Mouse (Mus musculus): ENCODE measurements around the gene Dnmt3l. TPM values are rescaled to one million over a fixed set of nuclear protein-coding genes. Genes with fewer than 3 reads are reported as not detected.

Dnmt3l gene
- total and polyA plus RNA-seq, 3 experiments = 14.6 to 29.5 (median 23.2) TPM

DNA sequence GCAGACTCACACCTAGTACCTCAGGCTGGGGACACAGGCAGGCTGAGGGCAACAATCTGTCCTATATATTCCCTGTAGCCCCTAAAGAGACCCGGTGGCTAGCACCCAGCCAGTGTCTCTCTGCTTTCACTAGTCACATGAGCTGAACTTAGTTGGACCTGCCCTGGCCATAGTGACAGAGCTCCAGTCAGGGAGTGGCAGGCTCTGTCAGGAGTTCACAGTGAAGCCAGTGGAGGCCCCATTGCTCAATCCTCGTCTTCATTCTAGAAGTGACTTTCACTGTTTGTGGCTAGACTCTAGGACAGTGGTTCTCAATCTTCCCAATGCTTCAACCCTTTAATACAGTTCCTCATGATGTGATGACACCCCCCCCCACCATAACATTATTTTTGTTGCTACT, 9.8 kb upstream of the Dnmt3l start:
- DNase-seq = no peak

DNA sequence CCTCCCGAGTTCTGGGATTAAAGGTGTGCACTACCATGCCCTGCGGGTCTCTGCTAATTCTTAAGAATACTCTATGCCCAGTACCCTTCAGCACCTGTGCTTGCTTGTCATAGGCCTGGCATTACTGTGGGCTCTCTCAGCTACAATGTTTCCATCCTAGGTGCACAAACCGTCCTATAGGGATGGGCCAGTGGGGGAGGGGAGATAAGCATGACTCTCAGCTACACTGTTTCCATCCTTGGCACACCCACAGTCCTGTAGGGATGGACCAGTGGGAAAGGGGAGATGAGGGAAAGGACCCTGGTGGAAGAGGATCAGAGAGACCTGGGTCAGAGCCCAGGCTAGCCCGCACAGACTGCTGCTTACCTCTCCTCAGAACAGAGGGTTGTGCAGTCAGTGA, 4.6 kb upstream of the Dnmt3l start:
- no peak for DNase-seq

DNA sequence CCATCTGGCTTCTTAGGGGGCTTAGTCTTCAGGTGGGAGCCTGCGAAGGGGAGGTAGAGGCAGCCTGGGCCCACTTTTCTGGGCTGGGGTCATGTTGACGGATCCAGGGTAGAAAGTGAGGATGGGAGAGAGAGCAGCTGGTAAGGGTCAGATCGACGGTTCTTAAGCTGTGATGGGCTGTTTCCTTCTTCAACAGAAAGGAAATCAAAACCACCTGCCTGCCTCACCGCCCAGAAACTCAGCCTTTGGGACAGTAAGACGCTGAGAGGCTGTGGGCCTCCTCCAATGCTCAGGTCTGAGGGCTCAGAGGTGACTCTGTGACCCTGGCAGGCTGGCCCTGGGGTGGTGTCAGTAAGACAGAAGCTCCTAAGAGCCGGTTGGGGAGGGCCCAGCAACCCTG, 349 bp downstream of the Dnmt3l start:
- no peak for DNase-seq

DNA sequence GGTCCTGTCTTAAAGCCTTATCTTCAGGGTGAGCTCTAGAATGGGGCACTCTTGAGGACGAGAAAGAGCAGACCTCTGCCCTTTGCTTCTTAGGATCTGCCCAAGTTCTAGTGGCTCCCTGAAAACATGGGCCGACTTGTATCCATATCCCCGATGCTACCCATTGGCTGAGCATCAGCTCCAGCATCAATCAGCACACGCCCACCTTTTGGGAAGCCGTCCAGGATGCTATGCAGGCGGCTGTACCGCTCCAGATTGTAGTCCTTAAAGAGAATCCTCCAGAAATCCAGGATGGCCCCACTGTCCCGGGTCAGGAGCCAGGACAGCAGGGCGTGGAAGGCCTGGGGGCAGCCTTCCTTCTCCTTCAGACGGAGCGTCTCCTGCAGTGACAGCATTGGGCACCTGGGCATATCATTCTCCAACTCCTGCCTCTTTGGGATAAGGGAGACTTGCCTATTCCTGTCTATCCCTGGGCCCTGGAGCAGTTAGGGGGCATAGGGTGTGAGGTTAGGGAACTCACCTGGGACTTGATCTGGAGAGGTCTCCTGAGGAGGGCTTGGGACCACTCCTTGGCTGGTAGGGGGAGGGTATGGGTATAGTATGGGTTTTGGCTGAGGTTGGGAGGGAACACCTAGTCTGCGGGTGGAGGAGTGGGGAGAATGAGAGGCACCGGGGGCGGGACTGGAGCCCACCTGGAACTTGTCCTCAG, 1.1 kb downstream of the Dnmt3l start:
- DNase-seq = no peak

DNA sequence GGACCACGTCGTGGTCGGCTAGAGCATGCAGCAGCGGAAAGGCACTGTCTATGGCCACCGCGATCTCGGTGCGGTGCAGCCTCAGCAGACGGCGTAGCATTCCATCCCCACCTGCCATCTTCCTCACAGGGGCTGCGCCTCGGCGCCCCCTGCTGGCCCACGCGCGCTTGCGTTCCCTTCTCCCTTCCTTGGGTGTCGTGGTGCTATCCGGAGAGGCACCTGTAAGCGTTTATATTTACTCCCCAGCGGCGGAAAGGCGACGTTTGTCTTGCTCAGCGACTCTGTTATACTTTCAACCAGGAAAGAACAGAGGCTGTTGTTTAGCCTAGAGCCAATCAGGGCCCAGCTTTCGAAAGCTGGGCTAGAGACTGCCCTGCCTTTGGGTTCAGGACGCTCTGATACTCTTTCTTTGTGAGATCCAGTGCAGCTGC, 1.7 kb downstream of the Dnmt3l start, which contains the start of gene Aire:
Gene Aire, minus strand, starts transcription at position 205 of the 431 bp plus-strand sequence.
- DNase-seq = peak; percentile 73

DNA sequence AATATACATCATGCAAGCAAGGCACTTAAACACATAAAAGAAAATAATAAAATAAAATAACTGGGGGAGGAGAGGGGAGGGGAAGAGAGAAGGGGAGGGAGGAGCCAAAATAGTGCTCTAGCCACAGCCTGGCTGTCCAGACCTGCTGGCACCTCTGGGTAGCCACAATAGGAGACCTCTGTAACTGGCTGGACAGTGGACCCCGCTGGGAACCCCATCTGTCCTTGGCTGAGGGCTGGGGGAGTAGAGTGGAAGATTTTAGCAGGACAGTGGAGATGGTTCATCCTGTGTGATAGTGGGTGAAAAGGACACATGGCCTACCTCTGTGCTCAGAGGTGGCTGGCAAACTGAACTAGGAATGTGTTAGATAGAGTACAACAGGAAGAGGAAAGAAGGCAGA, 2.8 kb downstream of the Dnmt3l start:
- no peak for DNase-seq

DNA sequence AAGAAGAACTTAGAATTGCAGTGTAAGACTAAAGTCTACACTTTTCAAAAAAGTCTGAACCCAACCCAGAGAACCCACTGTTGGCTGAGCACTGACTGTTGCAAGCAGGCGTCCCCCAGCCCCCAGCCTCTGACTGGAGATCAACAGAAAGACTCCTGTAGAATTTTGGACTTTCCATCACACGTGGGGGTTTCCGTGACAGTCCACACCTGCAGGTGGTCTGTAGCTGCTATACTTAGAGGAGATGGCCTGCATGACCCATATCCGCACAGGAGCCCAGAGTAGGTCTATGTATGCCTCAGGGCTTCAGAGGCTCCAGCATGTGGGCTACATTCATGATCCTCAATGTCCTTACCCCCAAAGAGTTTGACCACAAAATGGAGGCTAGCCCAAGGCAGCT, 4.6 kb downstream of the Dnmt3l start:
- DNase-seq = no peak

DNA sequence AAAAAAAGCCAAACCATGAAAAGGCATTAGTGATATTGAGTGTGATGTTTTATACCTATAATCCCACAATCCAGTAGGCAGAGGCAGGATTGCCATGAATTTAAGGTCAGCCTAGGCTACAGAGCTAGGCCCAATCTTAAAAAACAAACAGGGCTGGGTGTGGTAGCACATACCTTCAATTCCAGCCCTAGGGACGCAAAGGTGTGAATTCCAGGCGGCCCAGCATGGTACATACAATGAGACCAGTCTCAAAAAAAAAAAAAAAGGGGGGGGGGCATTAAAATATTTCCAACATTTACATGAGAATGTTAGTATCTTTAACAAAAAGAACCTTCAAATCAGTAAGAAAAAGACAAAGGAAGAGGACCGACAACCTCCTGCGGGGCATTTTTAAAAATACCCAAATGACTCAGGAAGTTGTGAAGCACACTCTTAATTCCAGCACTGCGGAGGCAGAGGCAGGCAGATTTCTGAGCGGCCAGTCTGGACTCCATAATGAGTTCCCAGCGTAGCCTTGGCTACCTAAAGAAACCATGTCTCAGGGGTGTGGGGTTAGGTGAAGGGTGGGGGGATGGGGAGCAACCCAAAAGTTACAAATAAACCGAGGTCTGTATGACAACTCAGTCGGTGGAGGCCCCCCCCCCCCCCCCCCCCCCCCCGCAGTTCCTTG, 6.4 kb downstream of the Dnmt3l start:
- DNase-seq = no peak

DNA sequence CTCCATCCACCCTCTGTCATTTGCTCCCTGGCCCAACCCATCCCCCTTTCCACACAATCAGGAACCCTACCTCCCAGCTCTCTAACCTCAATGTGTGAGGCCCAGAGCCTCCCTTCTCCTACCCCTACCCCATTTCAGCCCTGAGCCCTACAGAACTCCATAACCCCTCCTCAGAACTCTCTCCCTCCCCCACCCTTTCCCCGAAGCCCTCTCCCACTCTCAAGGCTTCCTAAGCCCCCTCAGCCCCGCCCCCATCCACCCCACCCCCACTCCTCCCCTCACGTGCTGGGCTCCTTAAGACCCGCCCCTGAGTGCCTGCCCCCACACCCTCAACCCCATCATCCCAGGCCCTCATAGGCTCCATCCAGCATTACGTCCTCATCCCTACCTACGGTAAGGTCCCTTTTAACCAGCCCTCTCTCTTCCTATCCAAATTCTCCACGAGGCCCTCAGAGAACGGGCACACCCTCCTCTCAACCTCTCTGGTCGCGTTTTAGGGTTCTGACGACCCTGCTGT, 7.8 kb downstream of the Dnmt3l start:
- DNase-seq = no peak

DNA sequence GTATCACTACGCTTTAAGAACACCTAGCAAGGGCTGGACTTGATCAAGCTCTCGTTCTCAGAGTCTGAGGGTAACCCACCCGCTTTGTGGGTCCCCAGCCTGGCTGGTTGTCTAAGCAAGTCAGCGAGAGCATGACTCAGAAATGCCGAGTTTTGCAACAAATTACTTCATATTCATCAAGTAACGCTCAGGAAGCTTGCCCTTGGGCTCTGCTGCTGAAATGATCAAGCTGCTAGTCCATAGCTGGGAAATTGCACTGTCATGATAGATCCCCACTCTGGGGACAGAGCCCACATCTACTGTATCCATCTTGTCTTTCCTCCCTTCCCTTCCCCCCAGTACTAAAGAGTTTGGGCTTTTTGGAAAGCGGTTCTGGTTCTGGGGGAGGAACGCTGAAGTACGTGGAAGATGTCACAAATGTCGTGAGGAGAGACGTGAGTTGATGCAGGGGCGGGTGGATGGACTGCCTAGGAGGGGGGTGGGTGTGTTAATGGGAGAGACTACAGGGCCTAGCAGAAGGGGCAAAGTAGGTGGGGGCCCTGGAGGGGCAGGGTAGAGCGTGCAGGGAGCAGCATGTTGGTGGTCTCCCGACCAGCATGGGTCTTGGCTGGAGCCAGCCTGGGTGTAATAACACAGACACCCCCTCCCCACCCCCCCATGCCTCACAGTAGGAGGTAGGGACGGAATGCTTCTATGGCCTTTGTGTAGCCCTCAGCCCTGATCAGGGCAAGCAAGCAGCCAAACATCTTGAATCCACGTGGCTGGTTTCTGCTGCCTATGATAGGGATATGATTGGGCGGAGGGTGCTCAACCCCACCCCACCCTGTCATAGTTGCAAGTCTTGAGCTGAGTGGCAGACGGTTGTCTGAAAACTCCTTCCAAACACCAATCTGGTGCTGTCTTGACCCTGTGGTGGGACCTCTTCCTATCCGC, 13.2 kb downstream of the Dnmt3l start:
- DNase-seq = peak; percentile 78

DNA sequence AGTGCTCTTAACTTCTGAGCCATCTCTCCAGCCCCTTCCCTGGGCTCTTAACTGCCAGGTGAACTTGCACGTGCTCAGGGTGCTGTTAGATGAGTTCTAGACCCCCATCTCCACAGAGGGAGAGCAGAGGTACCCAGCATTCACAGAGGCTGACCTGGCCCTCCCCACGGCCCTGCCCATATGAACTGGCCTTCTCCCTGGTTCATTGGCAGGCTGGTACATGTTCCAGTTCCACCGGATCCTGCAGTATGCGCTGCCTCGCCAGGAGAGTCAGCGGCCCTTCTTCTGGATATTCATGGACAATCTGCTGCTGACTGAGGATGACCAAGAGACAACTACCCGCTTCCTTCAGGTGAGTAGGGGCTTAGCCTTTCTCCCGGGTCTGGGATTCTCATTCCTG, 15.3 kb downstream of the Dnmt3l start:
- no peak for DNase-seq

DNA sequence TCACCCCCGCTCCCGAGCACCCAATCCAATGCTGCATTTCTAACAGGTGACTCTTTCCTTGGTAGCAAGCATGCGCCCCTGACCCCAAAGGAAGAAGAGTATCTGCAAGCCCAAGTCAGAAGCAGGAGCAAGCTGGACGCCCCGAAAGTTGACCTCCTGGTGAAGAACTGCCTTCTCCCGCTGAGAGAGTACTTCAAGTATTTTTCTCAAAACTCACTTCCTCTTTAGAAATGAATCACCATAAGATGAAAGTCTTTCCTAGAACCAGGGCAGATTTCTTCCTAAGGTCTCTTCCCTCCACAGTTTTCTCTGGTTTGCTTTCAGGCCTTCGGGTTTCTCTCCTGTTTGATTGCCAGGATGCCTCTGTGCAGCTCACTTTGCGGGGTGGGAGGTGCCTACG, 21.4 kb downstream of the Dnmt3l start:
- no peak for DNase-seq

DNA sequence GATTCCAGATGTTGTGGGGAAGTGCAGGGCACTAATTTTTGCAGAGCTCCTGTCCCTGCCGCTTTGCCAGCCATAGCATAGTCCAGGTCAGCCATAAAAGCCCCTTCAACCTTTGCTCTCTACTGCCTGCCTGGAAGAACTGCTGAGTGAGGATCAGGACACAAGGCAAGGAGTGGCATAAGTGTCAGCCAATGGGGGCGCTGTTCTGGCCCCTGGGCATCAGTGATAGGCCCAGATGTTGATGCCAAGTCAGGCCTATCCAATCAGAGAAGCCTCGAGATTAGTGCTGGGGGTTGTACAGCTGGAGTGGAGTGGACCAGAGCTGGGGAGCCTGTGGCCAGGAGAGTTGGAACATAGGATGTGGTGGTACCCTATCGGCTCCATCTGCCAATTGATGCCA, 25.5 kb downstream of the Dnmt3l start:
- DNase-seq = peak; percentile 29

DNA sequence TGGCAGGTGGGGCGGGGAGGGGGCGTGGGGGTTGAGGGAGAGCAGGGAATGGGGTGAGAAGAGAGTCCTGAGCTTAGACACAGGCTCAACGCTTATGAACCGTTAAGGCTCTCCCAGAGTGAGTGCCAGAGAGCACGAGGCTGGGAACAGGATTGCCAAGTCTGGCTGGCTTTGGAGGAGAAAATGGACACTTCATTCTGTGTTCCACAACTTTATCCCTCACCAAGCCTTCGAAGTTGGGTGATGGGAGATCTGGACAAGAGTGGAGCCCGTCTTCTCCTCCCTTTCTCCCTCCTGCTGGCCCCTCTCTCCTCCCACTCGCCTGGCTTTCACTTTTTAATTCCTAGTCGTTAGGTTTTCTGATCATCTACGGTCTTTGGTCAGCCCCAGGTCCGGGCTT, 26.8 kb downstream of the Dnmt3l start:
- DNase-seq = peak; percentile 17

DNA sequence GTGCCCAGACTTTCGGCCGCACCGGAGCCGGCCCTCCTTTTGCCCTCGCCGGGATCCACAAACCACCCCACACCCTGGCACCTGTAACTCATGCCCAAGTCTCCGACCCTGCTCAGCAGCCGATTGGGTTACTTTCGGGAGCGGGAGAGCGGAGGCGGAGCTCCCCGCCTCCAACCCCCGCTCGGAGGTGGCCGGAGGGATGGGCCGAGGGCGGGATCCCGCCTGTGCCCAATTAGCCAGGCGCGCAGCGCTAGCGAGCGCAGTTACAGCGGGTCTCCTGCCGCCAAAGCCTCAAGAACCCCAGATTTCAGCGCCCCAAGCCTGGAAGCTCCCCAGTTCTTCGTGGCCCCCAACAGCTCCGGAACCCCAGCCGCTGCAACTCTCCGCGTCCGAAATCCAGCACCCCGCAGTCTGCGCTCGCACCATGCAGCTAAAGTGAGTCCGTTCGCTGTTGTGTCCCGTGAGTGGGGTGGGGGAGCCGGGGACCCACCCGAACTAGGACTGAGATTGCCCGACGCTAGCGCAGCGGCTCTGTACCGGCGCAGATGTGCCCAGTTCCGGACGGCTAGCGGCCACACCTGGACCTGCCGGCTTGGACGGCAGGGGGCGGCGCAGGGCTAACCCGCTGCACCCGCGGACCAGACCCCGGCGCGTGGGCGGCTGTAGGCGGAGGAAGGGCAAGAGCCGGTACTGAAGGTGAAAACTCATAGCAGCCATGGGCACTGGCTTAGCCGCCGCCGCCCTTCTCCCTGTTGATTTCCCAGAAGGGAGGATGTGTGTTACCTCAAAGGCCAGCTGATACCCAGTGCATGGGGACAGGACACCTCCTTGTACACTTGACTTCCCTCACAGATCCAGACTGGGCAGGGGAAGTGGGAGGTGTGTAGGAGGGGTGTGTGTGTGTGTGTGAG, 27.6 kb downstream of the Dnmt3l start, which contains the start of gene Icosl:
Gene Icosl, plus strand, starts transcription at position 202 of the 911 bp plus-strand sequence.
- peak; percentile 93 for DNase-seq

DNA sequence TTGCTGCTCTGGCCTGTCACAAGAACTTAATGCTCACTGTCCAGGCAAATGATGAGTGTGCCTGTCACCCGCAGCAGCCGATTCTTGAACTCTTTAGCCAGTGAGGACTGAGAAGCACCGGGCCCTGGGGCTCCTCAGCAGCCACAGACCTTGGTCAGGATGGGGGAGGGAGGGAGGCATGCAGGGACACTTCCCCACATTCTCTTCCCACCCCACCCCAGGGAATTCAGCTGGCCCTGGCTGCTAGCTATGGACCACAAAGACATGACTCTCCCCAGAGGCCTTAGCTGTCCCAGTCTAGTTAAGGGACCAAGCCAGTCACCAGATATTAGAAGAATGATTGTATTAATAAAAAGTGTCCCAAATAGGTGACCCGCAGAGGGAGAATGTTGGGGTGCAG, 32.4 kb downstream of the Dnmt3l start:
- no peak for DNase-seq

DNA sequence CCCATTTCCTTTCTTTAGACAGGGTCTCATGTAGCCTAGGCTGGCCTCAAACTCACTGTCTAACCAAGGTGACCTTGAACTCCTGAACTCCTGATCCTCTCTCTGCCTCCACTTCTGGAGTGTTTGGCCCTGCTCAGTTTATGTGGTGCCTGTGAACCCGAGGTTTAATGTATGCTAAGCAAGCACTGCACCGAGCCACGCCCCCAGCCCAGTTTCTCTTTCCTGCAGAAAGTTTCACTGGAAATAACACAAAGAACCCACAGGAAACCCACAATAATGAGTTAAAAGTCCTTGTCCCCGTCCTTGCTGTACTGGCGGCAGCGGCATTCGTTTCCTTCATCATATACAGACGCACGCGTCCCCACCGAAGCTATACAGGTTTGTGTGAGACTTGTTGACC, 33.2 kb downstream of the Dnmt3l start:
- DNase-seq = no peak

DNA sequence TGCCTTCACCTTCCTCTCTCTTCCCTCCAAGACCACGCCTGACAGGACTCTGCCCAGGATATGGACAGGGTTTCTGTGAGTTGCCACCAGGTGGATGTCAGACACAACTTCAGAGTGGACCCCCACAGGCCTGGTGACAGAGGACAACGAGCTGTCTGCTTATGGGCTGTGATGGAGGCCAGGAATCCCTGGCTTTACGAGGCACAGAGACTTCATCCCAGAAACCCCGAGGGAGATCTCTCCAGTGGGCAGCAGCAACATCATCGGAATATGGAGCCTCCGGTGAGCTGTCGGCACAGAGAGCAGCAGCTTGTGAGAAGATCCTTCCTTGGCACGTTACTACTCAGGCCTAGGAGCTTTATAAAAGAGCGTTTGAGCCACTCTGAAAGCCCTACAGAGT, 36.1 kb downstream of the Dnmt3l start:
- no peak for DNase-seq

DNA sequence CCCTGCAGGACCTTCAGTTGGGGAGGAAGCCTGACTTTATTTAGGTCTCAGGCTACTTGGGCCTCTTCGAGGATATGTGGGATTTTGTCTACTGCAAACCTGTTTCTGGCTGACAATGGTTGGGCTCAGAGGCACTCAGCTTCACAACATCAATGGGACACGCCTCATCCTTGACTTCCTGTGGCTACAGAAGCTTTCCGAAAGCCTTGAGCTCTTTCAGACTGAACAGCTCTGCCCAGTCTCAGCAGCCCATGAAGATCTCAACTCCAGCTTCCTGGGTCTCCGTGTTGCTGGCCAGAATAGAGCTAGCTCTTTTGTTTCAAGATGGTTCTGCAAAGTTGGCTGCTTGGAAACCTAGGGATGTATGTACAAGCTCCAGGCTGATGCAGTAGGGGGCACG, 36.5 kb downstream of the Dnmt3l start:
- DNase-seq = no peak

DNA sequence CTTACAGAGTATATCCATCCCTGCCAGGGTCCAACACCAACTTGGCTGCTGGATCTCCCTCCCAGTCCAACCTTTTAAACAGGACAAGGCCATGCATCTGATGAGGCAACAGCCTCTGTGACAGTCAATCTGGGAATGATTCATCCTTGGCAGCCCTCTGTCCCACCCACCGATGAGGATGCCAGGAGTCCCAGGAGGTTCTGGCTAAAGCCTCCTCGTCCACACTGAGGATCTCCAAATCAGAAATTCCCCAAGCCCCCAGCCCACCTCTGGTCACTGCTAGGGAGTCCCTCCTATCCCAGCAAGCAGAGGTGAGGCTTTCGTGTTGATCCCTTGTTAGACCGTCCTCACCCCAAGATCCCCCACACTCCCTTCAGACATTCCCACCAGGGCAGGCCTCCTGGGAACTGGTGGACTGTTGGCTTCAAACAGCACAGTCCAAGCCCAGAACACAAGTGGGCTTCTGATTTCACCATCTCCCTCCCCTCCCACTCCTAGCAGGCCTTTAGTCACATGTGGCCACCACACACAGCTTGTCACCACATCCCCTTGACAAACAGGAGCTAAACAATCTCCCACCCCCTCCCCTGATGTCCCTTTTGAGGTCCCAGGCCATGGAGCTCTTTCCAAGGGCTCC, 38.3 kb downstream of the Dnmt3l start:
- peak; percentile 90 for DNase-seq

DNA sequence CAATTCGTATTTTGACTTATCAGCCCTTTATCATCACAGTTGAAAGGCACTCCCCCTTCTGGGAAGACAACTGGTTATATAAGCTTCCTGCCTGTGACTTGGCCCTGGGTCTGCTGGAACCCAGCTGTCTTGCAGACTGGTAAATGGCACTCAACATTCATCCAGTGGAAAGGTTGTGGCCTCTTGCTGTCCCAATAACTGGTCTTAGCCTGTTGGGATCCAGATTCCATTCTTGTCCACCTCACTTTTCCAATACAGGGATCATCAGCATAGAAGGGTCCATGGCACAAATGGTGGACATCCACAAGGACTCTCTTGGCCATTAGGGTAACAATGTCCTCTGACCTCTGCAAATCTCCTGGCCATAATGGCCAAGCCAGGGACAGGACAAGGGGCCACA, 42.3 kb downstream of the Dnmt3l start:
- no peak for DNase-seq

All from adrenal gland, adult 2 months (tissue).